Mouse (Mus musculus) bone marrow, adult 2 months (tissue): ENCODE measurements around the gene Ankrd1.

Experiments used
- CTCF ChIP-seq: fragments of 200-500 bp; IDR thresholded peaks from 2 replicates; pipeline ENCODE4 v1.5.1; 2011; ENCODE audit warnings: low read length, control low read depth; ENCODE audit not compliant: control insufficient read depth, insufficient read depth
- POLR2A ChIP-seq: fragments of 200-500 bp; IDR thresholded peaks from 2 replicates; pipeline ENCODE4 v1.6.1; 2011; ENCODE audit warnings: low read depth, mild to moderate bottlenecking, control low read depth, low read length, borderline replicate concordance; ENCODE audit not compliant: control insufficient read depth

GRCm38 (mm10) chr19:36128440-36128839 is 8.5 kb upstream of the Ankrd1 start:
- TF ChIP-seq POLR2A (no peak), CTCF (no peak)
